Mouse (Mus musculus): ENCODE measurements at regions not wholly inside any gene's neighbourhood (a gene's known extent, or its start where the extent isn't known, plus 50 kb on each side); places are given as distances from the start of the nearest gene placed in this dataset.
"Not testable (repeated sequence)": the region's sequence is repeated elsewhere in the genome, so short reads cannot be mapped to it uniquely, and the experiment has no call there.

DNA sequence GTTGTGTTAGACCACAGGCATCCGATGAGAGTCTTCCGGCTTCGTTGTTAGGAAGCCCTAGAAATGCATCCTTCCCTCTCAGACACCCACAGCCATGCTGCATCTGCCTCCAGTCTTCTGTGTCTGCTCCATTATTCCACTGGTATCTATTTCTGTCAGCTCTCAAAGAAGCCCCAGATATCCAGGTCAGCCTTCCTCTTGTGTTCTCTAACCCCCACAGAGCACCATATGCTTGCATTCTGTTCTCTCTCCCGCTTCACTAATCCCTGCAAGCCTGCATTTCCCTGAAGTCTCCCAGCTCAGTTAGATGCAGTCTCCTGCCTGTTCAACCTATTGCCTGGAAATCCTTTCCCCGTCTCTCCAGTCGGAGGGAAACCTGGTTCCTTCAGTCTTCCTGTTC is 53.6 kb upstream of the Wdfy3 start:
- no peak for DNase-seq (ENCODE audit: low spot score)
- intact Hi-C loops (cut with DNase I), result no loop called here

DNA sequence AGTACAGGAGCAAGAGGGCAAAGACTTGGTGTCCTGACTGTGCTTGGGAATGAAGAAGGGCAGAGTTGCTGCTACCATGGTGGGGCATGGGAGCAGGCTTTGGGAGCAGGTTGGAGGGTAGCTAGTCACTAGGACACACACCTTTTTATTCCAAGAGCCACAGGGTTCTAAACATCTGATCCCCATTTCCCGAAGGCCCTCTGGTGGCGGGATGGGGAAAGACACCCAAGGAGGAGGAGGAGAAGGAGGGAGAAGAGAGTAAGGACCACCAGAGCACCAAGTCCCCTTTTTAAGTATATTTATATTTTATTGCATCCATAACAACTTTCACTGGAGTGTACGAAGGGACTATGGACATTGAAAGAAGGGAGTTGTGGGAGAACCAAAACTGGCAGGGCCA is 57.0 kb upstream of the Wdfy3 start:
- DNase-seq (ENCODE audit: low spot score), result no peak

DNA sequence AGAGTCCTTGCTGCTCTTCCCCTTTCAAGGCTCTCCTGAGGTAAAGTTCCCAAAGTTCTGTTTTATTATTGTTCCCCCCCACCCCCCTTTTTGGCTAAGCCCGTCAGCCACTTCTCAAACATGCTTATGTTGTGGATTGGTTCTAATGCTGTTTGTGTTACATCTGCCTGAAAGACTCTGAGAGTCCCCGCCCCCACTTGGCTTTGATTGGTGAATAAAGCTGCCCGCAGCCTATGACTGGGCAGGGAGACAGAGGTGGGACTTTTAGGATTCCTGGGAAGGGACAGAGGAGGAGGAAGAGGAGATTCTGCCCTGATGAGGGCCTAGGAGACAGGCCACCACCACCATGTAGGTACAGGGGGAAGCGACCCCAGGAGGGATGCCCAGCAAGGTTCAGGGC is 78.3 kb upstream of the Wdfy3 start:
- intact Hi-C loops (cut with DNase I), result loop anchor here (5.0 kb wide), 1 partner anchor 544 kb away; no protein-coding TSS in a partner anchor
- no peak for DNase-seq (ENCODE audit: low spot score)

More for the DNA sequence above, 57.0 kb upstream of the Wdfy3 start:
- intact Hi-C loops (cut with DNase I), result no loop called here

DNA sequence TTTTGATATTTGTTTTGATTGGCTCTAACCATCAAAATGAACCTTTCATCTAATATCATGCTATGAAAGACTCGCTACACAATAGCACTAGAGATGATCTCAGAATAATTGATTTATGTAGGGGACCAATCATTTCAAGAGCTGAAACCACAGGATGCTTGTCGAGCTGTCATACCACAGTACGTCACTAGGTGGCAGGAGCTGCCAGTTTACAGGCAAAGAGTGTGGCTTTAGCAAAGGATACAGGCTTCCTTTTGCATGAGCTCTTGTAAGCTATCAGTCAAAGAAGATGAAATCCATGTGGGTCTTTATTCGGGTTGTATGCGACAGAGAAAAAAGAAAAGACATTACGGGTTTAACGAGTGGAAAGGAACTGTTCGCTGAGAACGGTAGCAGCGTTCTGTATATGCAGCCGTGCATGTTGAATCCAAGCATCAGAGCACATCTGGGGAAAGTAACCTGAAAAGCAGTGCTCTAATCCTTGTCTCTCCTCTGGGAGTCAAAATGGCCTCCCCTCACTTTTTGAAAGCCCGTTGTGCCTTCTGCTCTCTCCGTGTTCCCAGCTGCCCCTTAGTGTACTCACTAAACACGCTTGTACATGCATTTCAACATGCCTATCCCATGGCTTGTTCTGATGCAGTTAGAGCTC is 79.9 kb upstream of the Wdfy3 start:
- intact Hi-C loops (cut with DNase I), result loop anchor here (5.0 kb wide), 1 partner anchor 543 kb away; no protein-coding TSS in a partner anchor
- no peak for DNase-seq (ENCODE audit: low spot score)

DNA sequence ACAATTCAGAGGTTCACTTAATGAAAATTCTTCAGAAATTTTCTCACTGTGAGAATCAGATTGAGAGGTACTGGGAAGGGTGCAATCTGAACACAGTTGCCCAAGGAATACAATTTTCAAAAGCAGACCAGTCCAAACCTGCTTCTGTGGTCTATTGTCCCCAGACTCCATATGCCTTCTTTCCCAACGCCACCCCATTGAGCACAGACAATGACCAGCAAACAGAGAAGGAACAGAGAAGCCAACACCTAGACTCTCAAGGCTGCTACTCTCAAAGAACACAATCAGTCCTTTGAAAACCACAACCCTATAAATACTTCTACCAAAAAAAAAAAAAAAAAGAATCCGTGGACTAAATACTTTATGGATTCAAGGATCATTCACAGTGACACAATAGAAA is 89.9 kb upstream of the Wdfy3 start:
- DNase-seq (ENCODE audit: low spot score), result no peak
- intact Hi-C loops (cut with DNase I), result no loop called here

DNA sequence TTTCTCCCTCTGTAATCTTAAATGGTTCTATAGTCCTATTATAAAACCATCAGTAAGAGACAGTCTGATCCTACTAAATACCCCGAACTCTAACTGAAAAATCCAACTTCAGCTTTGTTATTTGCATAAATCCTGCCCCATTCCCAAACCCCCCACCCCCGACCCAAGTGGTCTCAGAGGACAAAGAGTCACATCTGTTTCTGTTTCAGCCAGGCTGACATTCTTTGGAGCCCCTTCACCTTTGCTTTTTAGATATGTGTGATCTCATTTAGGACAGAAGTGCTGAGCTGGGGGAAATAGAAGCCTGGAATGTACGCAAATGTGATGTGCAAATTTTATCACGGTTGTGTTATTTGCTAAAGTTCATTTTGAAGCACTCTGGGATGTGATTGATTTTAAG is 98.3 kb upstream of the Wdfy3 start:
- intact Hi-C loops (cut with DNase I), result no loop called here
- DNase-seq (ENCODE audit: low spot score), result no peak

DNA sequence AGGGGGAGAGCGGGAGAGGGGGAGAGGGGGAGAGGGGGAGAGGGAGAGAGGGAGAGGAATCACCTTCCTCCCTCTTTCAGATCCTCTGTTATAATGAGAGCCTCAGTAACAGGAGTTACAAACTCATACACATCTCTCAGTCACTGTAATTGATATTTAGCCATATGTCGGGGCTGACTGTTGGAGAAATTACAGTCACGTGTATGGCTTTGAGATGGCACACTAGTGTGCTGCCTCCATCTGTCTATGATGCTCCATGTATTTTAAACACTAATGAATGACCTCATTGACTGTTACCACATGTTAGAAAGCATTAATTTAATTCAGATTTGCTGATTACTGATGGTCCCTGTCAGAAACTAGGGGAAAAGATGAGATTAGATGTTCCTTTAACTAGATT is 102.1 kb upstream of the Wdfy3 start:
- intact Hi-C loops (cut with DNase I), result no loop called here
- DNase-seq (ENCODE audit: low spot score), result no peak

DNA sequence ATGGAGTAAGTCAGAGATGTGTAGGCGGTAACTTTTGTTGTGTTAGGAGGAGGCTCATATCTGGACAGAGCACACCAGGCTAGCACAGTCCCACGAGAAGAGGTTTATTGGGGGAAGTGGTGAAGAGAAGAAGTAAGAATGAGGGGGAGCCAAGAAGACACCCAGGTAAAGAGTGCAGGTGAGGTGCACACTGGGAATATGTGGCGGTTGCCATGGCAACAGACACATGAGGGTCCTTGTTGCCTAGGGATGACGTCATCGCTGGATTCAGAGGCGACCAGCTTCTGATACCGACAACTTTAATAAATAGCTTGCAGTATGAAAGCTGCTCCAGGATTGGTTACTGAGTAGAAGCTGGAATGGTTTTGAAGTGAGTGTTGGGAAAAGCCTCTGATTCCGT is 110.5 kb upstream of the Wdfy3 start:
- intact Hi-C loops (cut with DNase I), result no loop called here
- no peak for DNase-seq (ENCODE audit: low spot score)

DNA sequence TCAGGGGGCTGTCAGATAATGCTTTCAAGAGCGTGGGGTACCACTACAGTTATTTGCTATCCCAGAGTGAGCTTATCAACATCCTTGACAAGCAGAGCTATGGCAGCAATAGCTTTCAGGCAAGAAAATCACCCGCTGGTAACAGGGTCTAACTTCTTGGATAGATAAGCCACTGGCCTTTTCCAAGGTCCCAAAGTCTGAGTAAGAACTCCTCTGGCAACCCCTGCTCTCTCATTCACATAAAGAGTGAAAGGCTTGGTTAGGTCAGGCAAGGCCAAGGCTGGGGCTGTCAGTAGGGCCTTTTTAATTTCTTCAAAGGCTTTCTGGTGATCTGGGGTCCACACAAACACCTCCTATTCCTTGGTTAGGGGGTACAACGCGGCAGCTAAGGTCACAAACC is 119.2 kb upstream of the Wdfy3 start:
- intact Hi-C loops (cut with DNase I); DNase-seq (ENCODE audit: low spot score): not testable (repeated sequence)

DNA sequence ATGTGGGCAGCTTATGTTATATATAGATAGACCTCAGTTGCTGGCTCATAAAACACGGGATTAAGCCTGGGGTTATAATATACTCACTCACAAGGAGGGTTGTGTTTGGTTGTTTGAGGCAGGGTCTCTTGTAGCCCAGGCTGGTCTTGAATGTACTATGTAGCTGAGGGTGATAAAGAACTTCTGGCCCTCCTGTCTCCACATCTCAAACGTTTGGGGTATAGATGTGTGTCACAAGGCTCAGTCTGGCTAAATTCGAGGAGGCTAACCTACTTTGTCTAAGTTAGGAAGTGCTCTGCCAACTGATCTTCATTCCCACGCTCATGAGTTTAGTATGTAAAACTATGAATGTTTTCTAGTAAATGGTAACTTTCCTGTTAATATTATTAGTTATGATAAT is 136.7 kb upstream of the Wdfy3 start:
- intact Hi-C loops (cut with DNase I), result loop anchor here (5.0 to 10.0 kb wide), 2 partner anchors 558 to 666 kb away; no protein-coding TSS in a partner anchor
- no peak for DNase-seq (ENCODE audit: low spot score)

DNA sequence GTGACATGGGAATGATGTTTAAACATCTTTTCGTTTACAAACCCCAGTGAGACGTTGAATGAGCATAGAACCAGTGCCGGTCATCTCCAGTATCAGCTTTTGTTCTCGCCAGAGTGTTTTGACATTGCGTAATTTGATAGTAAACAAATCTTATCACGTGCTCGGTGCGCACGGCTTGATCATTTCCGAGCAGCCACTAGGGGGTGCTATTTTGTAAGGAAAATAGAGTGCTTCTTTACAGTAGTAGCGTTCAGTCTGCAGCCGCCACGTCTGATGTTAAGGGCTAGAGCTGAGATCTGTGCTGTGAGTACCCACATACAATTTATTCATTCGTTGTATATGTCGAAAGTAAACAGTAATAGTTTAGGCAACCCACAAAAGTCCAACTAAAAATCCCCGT is 137.2 kb upstream of the Wdfy3 start:
- intact Hi-C loops (cut with DNase I), result loop anchor here (1.0 to 10.0 kb wide), 3 partner anchors 485 to 665 kb away; no protein-coding TSS in a partner anchor
- DNase-seq (ENCODE audit: low spot score), result peak; percentile 28

DNA sequence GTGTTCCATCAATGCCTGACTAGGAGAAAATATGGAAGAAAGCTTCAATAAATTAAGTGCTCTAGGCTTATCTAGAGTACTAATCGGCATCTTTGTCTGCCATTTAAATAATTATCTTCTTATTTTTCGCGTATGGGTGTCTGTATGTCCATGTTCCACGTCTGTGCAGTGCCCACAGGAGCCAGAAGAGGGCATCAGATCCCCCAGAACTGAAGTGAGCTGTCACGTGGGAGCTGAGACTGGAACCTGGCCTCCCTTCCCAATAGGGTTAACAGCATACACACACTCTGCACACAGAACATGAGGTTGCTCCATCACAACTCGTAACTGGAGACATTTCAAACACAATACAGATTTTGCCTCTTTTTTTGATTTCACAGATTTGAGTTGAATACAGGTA is 143.4 kb upstream of the Wdfy3 start:
- intact Hi-C loops (cut with DNase I), result no loop called here
- no peak for DNase-seq (ENCODE audit: low spot score)

DNA sequence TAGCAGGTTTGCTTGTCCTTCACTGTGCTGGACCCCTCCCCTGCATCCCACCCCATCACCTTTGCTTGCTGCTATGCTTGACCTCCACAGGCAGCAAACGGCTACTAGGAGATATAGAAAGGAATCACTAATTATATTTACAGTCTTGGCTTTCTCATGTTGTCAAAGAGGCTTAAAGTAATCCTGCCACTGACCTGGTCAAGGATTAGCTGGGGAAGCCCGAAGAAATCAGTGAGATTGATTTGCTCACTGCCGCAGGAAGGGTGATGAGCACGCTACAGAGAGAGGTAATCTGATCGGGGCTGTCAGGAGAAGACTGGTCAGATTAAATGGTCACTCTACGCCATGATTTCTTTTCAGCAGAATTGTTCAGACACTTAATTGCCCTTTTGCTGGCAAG is 157.4 kb upstream of the Wdfy3 start:
- intact Hi-C loops (cut with DNase I), result no loop called here
- no peak for DNase-seq (ENCODE audit: low spot score)

DNA sequence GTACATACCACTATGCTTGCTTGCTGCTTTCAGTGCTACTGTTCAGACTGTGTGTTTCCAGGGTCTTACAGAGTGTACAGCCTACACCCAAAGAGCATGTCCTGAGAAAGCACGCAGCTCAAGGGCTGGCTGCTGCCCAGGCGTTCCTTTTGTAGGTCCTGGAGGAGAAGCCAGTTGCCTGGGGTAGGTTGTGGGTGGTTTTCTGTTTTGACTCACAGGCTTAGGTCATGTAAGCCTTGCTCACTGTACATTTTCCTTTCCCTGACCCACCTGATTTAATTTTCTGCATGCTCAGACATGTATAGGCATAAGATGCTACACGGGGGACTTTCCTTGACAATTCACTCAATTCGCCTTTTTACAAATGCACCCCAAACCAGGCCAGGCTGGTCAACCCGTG is 172.9 kb upstream of the Wdfy3 start:
- no peak for DNase-seq (ENCODE audit: low spot score)
- intact Hi-C loops (cut with DNase I), result no loop called here

DNA sequence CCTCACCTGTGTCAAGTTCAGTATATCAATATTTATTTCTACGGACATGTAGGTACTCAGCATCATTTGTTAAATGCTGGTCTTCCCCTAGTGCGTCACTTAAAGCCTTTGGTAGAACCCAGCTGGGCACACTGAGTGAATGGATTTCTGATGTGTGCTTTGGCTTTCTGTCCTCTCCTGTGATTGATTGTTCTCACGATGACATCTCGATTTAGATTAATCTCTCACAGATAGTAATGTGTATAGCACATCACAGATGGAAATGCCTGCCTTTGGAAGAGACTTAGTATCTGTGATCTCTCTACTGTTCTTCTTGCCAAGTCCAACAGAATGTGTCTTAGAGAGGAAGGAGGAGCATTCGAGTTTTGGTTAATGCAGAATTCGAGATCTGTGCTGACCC is 175.0 kb upstream of the Wdfy3 start:
- no peak for DNase-seq (ENCODE audit: low spot score)
- intact Hi-C loops (cut with DNase I), result no loop called here

DNA sequence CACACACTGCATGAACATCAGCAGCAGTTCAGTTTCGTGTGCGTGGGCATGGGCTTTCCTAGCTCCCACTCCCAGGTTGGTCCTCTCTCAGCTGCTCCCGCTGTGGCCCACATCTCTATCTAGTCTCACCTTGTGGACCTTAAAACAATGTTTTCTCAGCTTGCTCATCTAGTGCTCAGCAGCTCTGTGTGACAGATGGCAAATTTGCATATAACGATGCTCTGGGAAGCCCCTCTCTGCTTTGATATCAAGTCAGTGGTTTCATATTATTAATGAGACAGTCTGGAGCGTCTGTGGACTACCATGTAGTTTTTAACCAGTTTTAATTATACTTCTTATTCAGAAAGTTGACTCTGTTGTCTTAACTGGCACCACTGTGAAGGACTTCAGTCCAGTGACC is 179.0 kb upstream of the Wdfy3 start:
- intact Hi-C loops (cut with DNase I), result no loop called here
- DNase-seq (ENCODE audit: low spot score), result no peak

DNA sequence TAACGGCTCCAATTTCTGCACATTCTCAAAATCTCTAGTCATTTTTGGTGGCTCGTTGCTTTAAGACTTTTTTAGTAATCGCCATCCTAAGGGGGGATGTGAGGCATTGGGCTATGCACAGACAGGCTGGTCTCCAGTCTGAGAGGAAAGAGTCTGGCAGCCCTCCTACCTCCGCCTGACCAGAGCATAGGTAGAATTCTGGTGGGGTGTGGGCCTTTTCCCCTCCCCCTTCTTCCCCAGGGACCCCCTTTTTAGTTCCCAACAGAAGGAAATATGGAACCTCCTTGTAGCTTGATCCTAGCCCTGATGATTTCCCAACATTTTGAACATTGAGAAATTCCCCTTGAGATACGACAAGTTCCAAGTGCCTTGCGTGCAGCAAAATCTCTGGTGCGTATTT is 181.4 kb upstream of the Wdfy3 start:
- intact Hi-C loops (cut with DNase I), result no loop called here
- no peak for DNase-seq (ENCODE audit: low spot score)

DNA sequence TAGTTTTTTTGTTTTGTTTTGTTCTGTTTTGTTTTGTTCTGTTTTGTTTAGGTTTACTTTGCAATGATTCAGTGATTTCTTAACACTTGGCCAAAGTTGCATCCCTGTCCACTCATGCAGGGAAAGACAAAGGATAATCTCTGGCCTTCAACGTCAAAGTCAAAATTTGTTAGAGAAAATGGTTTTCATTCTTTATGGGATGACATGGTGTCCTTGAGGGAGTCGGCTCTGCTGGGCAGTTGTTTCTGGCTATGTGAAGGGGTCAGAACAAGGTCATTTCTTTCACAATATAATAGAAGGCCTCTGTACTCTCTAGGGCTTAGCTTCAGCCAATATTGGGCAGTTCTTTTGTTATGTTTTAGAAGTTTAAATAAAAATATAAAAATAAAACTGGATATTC is 184.1 kb upstream of the Wdfy3 start:
- no peak for DNase-seq (ENCODE audit: low spot score)
- intact Hi-C loops (cut with DNase I), result no loop called here

DNA sequence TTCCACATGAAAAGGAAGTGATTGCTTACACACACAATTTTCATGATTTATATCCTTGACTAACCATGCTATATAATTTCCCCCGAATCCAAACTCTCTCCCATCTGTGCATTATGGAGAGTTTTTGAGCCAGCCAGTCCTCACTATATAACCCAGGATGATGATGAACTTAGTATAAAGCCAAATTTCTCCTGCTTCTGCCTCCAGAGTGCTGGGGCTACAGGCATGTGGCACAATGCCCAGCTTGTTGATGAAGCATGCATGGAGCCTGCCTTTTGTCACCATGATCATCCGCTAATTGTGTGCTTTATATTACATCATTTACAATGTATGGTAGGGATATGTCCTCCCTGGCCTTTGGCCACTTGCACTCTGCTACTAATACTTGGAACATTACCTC is 187.4 kb upstream of the Wdfy3 start:
- intact Hi-C loops (cut with DNase I), result no loop called here
- DNase-seq (ENCODE audit: low spot score), result no peak

DNA sequence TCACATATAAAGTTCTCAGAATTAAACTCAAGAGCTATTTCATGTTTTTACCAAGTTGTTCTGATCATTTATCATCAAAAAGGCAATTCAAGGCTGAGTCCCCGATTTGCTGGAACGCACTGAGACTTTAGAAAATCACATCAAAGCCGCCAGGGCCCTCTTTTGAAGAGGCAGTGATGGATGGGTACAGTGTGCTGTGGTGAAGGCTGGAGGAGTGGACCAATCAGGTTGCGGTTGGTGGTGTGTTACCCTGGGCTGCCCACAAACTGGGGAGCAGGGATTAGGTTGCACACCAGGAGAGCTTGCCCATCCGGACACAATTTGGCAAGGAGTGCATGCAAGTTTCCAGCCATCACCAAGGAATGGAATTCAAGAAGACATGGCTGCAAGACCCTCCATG is 191.9 kb upstream of the Wdfy3 start:
- intact Hi-C loops (cut with DNase I), result no loop called here
- DNase-seq (ENCODE audit: low spot score), result no peak

DNA sequence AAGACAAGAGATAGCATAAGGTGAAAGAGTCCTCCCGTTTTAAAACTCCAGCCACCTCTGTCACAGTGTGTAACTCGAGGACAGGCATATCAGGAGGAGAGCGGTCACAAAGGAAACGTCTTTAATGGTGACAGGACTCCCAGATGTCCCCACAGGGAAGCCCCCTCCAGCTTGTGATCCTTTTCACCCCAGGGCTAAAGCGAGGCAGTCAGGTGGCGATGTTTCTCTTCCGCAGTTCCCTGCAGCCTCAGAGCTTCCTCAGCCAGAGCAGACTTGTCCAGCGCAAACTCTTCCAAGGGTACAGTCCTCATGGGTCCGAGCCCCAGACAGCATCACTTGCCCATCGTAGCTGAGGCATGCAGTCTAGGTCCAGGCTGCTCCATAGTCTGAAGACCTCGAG is 196.7 kb upstream of the Wdfy3 start:
- DNase-seq (ENCODE audit: low spot score), result no peak
- intact Hi-C loops (cut with DNase I), result no loop called here

DNA sequence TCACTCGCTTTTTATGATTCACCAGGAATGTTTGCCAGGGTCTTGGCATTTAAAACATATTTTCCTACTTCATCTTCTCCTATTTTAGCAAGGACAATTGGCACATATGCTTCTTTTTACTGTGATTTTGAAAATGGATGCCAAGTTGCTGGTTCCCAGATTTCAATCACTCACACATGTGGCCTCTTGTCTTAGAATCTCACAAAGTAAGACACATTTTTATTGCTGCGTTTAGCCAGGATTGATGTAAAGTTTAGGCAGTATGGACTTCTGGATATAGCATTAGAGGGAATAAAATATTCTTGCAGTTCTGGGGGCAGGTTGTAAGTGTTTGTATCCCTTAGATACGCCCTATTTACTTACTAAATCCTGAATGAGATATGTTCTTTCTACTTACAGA is 197.4 kb upstream of the Wdfy3 start:
- intact Hi-C loops (cut with DNase I), result no loop called here
- DNase-seq (ENCODE audit: low spot score), result no peak

All from heart, postnatal 25 days (tissue).